Mouse (Mus musculus) liver, embryonic 14.5 days (tissue): ENCODE data around the gene Fam187a. TPM values are rescaled to one million over a fixed set of nuclear protein-coding genes. Genes with fewer than 3 reads are reported as not detected.

Experiments used
- ATAC-seq: fragments of 200-750 bp; cut with Nextera tagmentation; 2 replicates; pipeline ENCODE4 v1.8.0; 2017; ENCODE audit warnings: moderate number of reproducible peaks, mild to moderate bottlenecking, moderate library complexity; ENCODE audit not compliant: insufficient read depth
- DNase-seq, 3 experiments: peaks; one replicate each; pipeline ENCODE4 v3.0.0-alpha.2; 2012 to 2013; ENCODE audit warnings: low read depth in 3 of 3, low spot score in 3 of 3
- H3K27ac ChIP-seq: fragments of 300-500 bp; sonication (generic); 2 replicates; pipeline ENCODE4 v1.5.1; 2014; ENCODE audit warnings: moderate library complexity, mild to moderate bottlenecking, control low read depth, inconsistent platforms
- H3K27me3 ChIP-seq: fragments of 300-500 bp; sonication (generic); 2 replicates; pipeline ENCODE4 v1.6.1; 2014; ENCODE audit warnings: mild to moderate bottlenecking, low read length, moderate library complexity; ENCODE audit not compliant: control insufficient read depth, insufficient read depth
- H3K36me3 ChIP-seq: fragments of 300-500 bp; sonication (generic); replicated peaks from 2 replicates; pipeline ENCODE4 v1.6.1; 2014; ENCODE audit warnings: low read depth; ENCODE audit not compliant: control insufficient read depth, insufficient read depth
- H3K4me1 ChIP-seq, 2 experiments: fragments of 200-500 bp in 1 of 2; fragments of 300-500 bp in 1 of 2; sonication (generic) in 1 of 2; replicated peaks; 2 replicates each; pipeline ENCODE4 v1.6.1; 2012 to 2014; ENCODE audit warnings: antibody characterized with exemption in 1 of 2, inconsistent platforms in 1 of 2, low read length in 1 of 2; ENCODE audit not compliant: control insufficient read depth in 2 of 2, insufficient read depth in 2 of 2
- H3K4me2 ChIP-seq: fragments of 300-500 bp; sonication (generic); 2 replicates; pipeline ENCODE4 v1.6.1; 2014; ENCODE audit warnings: low read depth, mild to moderate bottlenecking, control low read depth, moderate library complexity
- H3K4me3 ChIP-seq, 2 experiments: fragments of 200-500 bp in 1 of 2; fragments of 300-500 bp in 1 of 2; sonication (generic) in 1 of 2; 2 replicates each; pipeline ENCODE4 v1.5.1; 2012 to 2014; ENCODE audit warnings: low read depth in 2 of 2, low read length in 2 of 2, mild to moderate bottlenecking in 2 of 2, control low read depth in 1 of 2, inconsistent platforms in 1 of 2, moderate library complexity in 1 of 2; ENCODE audit not compliant: insufficient read depth in 1 of 2
- H3K9ac ChIP-seq: fragments of 300-500 bp; sonication (generic); replicated peaks from 2 replicates; pipeline ENCODE4 v1.6.1; 2014; ENCODE audit warnings: mild to moderate bottlenecking, control low read depth, moderate library complexity
- H3K9me3 ChIP-seq: fragments of 300-500 bp; sonication (generic); 2 replicates; pipeline ENCODE4 v1.6.1; 2016; ENCODE audit warnings: low read length, mixed read lengths; ENCODE audit not compliant: control insufficient read depth
- CTCF ChIP-seq: IDR thresholded peaks from 2 replicates; pipeline ENCODE4 v1.5.1; 2016; ENCODE audit warnings: antibody characterized with exemption, low read depth, control low read depth
- EP300 ChIP-seq: IDR thresholded peaks from 2 replicates; pipeline ENCODE4 v1.6.1; 2016; ENCODE audit warnings: antibody characterized with exemption, low read depth
- WGBS: fragments of 180-500 bp; shearing (Covaris S2); extraction: QIAGEN DNeasy Blood & Tissue Kit; methylation state at CpG from one replicate; pipeline ENCODE4 v1.1.7; 2014; ENCODE audit not compliant: insufficient replicate concordance; 5-methylcytosine and 5-hydroxymethylcytosine counted together
- polyA plus RNA-seq, 2 experiments: library from polyadenylated mRNA; depleted of rRNA in 1 of 2; stranded (reverse) in 1 of 2; unstranded in 1 of 2; fragments of >200 nt; fragmentation: Nextera tagmentation in 1 of 2; extraction: Ambion mirVana in 1 of 2; gene quantifications; 2 replicates each; pipeline versions ENCODE4 v1.2.1 to v1.2.3; 2012 to 2014

Gene Fam187a
- polyA plus RNA-seq, 2 experiments = 0.06 TPM; not detected in 1

GRCm38 (mm10) chr11:102911376-102911775 lies 26.4 kb downstream of the Fam187a start:
- H3K27ac ChIP-seq = no peak overlapping the region
- TF ChIP-seq EP300 (no peak), CTCF (no peak)
- 78% methylated on average over 7 of the region's 7 CpGs for WGBS
- H3K9me3 ChIP-seq = no peaks in the 10 kb centered on the region
- ATAC-seq (no peak), DNase-seq (no peak)
- peaks cover 99% of the 10 kb centered on the region for H3K36me3 ChIP-seq
- no peak overlapping the region for H3K4me3 ChIP-seq
- H3K9ac ChIP-seq = no peak overlapping the region
- no peaks in the 10 kb centered on the region for H3K4me1 ChIP-seq
- no peak overlapping the region for H3K4me2 ChIP-seq
- H3K27me3 ChIP-seq = no peaks in the 10 kb centered on the region

- WGBS = 89% methylated on average over 9 of the region's 9 CpGs
- H3K36me3 ChIP-seq = peaks cover 74% of the 10 kb centered on the region
- no peak overlapping the region for H3K27ac ChIP-seq
- no peaks in the 10 kb centered on the region for H3K4me1 ChIP-seq
- DNase-seq (no peak), ATAC-seq (no peak)
- H3K9ac ChIP-seq = no peak overlapping the region
- no peaks in the 10 kb centered on the region for H3K9me3 ChIP-seq
- no peaks in the 10 kb centered on the region for H3K27me3 ChIP-seq
- no peak overlapping the region for H3K4me3 ChIP-seq
- no peak overlapping the region for H3K4me2 ChIP-seq
- TF ChIP-seq EP300 (no peak), CTCF (no peak)
These were observed 30.4 kb downstream of the Fam187a start for GRCm38 (mm10) chr11:102915380-102915779.

DNA sequence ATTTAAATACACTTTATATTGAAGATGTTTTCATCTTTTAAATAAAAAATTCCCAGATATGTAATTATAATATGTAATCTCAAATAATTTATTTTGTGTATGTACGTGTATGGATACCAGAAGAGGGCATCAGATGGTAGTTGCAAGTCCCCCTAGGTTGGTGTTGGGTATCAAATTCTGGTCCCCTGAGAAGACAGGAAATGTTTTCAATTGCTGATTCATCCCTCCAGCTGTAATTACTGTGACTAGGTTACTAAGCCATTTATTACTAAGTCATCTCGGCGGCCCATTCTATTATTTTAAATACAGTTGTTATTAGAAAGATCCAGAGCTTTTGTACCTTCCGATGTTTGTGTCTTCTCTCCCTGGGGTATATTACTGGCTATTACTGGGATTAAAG lies 33.1 kb downstream of the Fam187a start:
- Histone ChIP-seq H3K9ac (no peak overlapping the region), H3K36me3 (peaks cover 74% of the 10 kb centered on the region), H3K4me1 (peaks cover 4 to 6% of the 10 kb centered on the region in 2 experiments; a peak in 3 of 4 replicates), H3K27me3 (no peaks in the 10 kb centered on the region), H3K27ac (no peak overlapping the region), H3K9me3 (no peaks in the 10 kb centered on the region), H3K4me2 (no peak overlapping the region), H3K4me3 (no peak overlapping the region)
- no peak for DNase-seq
- 82% methylated on average over 4 of the region's 4 CpGs for WGBS
- no peak for ATAC-seq
- TF ChIP-seq EP300 = no peak
- TF ChIP-seq CTCF = no peak

- 0 out of 2 replicates have a peak overlapping the region, but pooled peaks have one; percentile 6 for H3K9ac ChIP-seq
- no peak for DNase-seq
These were observed 36.5 kb downstream of the Fam187a start for GRCm38 (mm10) chr11:102921491-102921890.

DNA sequence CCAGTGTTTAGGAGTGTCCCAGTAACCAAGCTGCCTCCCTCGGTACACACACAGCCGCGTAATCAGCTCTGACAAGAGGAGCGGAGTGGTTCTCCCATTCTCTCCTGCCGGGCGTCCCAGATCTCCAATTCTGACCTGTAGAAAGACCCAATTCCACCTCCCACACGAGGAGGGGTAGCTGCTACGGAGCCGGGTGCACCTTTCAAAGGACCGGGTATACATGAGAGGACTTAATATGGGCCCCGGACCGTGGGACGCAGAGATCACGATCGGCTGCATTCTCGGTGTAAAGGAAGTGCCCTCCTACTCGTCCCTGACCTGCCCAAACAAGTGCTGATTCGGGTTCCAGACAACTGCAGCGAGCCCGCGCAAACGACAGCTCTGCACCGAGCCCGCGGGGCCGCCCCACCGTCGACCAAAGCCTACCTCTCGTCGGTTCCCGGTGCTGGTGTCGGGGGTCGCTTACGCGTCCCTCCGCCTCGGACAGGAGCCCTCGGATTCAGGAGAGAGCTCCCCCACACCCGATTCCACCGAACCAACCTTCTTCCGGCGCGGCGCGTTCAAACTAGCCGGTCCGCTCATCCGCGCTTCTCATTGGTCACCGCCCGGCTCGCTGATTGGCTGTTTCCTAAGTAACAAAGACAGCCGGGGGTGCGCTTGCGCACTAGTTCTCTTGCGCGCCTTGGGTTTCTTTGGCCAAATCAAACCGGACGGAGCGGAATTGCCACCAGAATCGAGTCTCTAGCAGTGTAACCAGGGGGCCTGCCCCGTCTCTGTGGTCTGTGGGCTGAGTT lies 39.8 kb downstream of the Fam187a start, which contains the start of gene Kif18b:
Kif18b (minus strand) TSS at position 568 of the 794 bp plus-strand sequence.
- Histone ChIP-seq H3K9me3 (no peaks in the 10 kb centered on the region), H3K9ac (peak within 1 kb of the TSS; percentile 99), H3K4me3 (peak within 1 kb of the TSS; percentile 94 to 95), H3K36me3 (peaks cover 31% of the 10 kb centered on the region), H3K4me1 (peaks cover 4 to 16% of the 10 kb centered on the region in 2 experiments), H3K4me2 (peak within 1 kb of the TSS; percentile 87), H3K27me3 (no peaks in the 10 kb centered on the region), H3K27ac (peak within 1 kb of the TSS; percentile 95)
- TF ChIP-seq EP300 (no peak; the same call in 1 of the 2 replicates), CTCF (no peak)
- under 1% methylated on average over 62 of the region's 62 CpGs for WGBS
- DNase-seq (peak; percentile 96 to 97 (median 96)), ATAC-seq (peak; percentile 92)

More at GRCm38 (mm10) chr11:102921491-102921890, 36.5 kb downstream of the Fam187a start:
- WGBS = 90% methylated on average over 6 of the region's 6 CpGs
- no peaks in the 10 kb centered on the region for H3K9me3 ChIP-seq
- H3K27ac ChIP-seq = no peak overlapping the region
- H3K4me2 ChIP-seq = no peak overlapping the region
- no peaks in the 10 kb centered on the region for H3K27me3 ChIP-seq
- H3K4me1 ChIP-seq = peaks cover 4 to 16% of the 10 kb centered on the region in 2 experiments
- H3K4me3 ChIP-seq = no peak overlapping the region
- ATAC-seq = no peak
- TF ChIP-seq EP300 = no peak
- no peak for TF ChIP-seq CTCF
- H3K36me3 ChIP-seq = peaks cover 41% of the 10 kb centered on the region
